Mouse (Mus musculus) CH12.LX (cell line): ENCODE measurements around the gene Tradd. TPM values are rescaled to one million over a fixed set of nuclear protein-coding genes. Genes with fewer than 3 reads are reported as not detected.

Experiments
- DNase-seq: peaks from one replicate; pipeline ENCODE4 v3.0.0-alpha.2; 2013; ENCODE audit errors: extremely low read depth
- H3K27ac ChIP-seq: 2 replicates; pipeline ENCODE4 v1.5.1; 2012; ENCODE audit warnings: low read depth, mild to moderate bottlenecking, control low read depth, moderate library complexity; ENCODE audit not compliant: insufficient read depth
- H3K27me3 ChIP-seq: replicated peaks from 2 replicates; pipeline ENCODE3; 2012; ENCODE audit warnings: inconsistent platforms
- H3K36me3 ChIP-seq, 2 experiments: replicated peaks in 1 of 2; 2 replicates each; pipeline versions ENCODE3 to v1.6.1; 2012; ENCODE audit warnings: inconsistent platforms in 1 of 2, low read length in 1 of 2, mild to moderate bottlenecking in 1 of 2, mixed read lengths in 1 of 2, moderate library complexity in 1 of 2; ENCODE audit not compliant: control insufficient read depth in 1 of 2, insufficient read depth in 1 of 2
- H3K4me1 ChIP-seq, 2 experiments: 2 replicates each; pipeline ENCODE4 v1.6.1; 2012; ENCODE audit warnings: inconsistent platforms in 1 of 2, moderate library complexity in 1 of 2; ENCODE audit not compliant: insufficient read depth in 2 of 2, control insufficient read depth in 1 of 2
- H3K4me2 ChIP-seq: 2 replicates; pipeline ENCODE4 v1.6.1; 2012; ENCODE audit warnings: low read depth, mild to moderate bottlenecking, control low read depth; ENCODE audit not compliant: poor library complexity, insufficient read depth, severe bottlenecking
- H3K4me3 ChIP-seq, 3 experiments: fragments of 150-350 bp in 1 of 3; sonication (generic) in 1 of 3; replicated peaks in 1 of 3; 2 replicates each; pipeline versions ENCODE3 to v1.5.1; 2011 to 2012; ENCODE audit warnings: low read depth in 2 of 3, low read length in 2 of 3, mild to moderate bottlenecking in 2 of 3, moderate library complexity in 2 of 3, control low read depth in 1 of 3, improper control_type of control experiment in 1 of 3, inconsistent platforms in 1 of 3, mixed read lengths in 1 of 3; ENCODE audit not compliant: poor library complexity in 1 of 3
- H3K79me2 ChIP-seq: replicated peaks from 2 replicates; pipeline ENCODE4 v1.6.1; 2012; ENCODE audit warnings: mild to moderate bottlenecking, moderate library complexity; ENCODE audit not compliant: control insufficient read depth, poor library complexity, insufficient read depth, severe bottlenecking; ENCODE audit errors: extremely low read depth
- H3K9ac ChIP-seq: 2 replicates; pipeline ENCODE4 v1.6.1; 2012; ENCODE audit warnings: low read depth, mild to moderate bottlenecking, control low read depth, moderate library complexity; ENCODE audit not compliant: insufficient read depth
- H3K9me3 ChIP-seq: replicated peaks from 2 replicates; pipeline ENCODE3; 2012; ENCODE audit warnings: low read length, inconsistent platforms, mixed read lengths
- CHD1 ChIP-seq: IDR thresholded peaks from 2 replicates; pipeline ENCODE4 v1.6.1; 2012; ENCODE audit warnings: low read depth, low read length, improper control_type of control experiment, inconsistent platforms
- CTCF ChIP-seq, 2 experiments: IDR thresholded peaks in 1 of 2; conservative IDR thresholded peaks in 1 of 2; 2 replicates each; pipeline ENCODE4 v1.5.1; 2011 to 2012; ENCODE audit warnings: low read depth in 2 of 2, low read length in 2 of 2, improper control_type of control experiment in 1 of 2, inconsistent platforms in 1 of 2, mild to moderate bottlenecking in 1 of 2, moderate library complexity in 1 of 2
- IRF4 ChIP-seq: IDR thresholded peaks from 2 replicates; pipeline ENCODE4 v1.6.1; 2014; ENCODE audit warnings: low read depth, mild to moderate bottlenecking, inconsistent platforms, low read length, improper control_type of control experiment
- MAFK ChIP-seq: IDR thresholded peaks from 2 replicates; pipeline ENCODE4 v1.6.1; 2011; ENCODE audit warnings: low read length, improper control_type of control experiment; ENCODE audit not compliant: insufficient replicate concordance
- MAZ ChIP-seq: IDR thresholded peaks from 2 replicates; pipeline ENCODE4 v1.6.1; 2012; ENCODE audit warnings: low read depth, mild to moderate bottlenecking, inconsistent platforms, low read length, improper control_type of control experiment, moderate library complexity
- MEF2A ChIP-seq: IDR thresholded peaks from 2 replicates; pipeline ENCODE4 v1.6.1; 2014; ENCODE audit warnings: low read depth, mild to moderate bottlenecking, inconsistent platforms, low read length, improper control_type of control experiment, borderline replicate concordance
- MXI1 ChIP-seq: IDR thresholded peaks from 2 replicates; pipeline ENCODE4 v1.6.1; 2011; ENCODE audit warnings: mild to moderate bottlenecking, low read depth, low read length, improper control_type of control experiment
- NELFE ChIP-seq: IDR thresholded peaks from 2 replicates; pipeline ENCODE4 v1.6.1; 2011; ENCODE audit warnings: low read depth, low read length, improper control_type of control experiment
- USF1 ChIP-seq: IDR thresholded peaks from 2 replicates; pipeline ENCODE4 v1.6.1; 2014; ENCODE audit warnings: low read depth, mild to moderate bottlenecking, inconsistent platforms, low read length, improper control_type of control experiment
- ZNF384 ChIP-seq: IDR thresholded peaks from 2 replicates; pipeline ENCODE4 v1.6.1; 2012; ENCODE audit warnings: low read depth, low read length, improper control_type of control experiment, inconsistent platforms
- dilution Hi-C: fragments of 300-500 bp; cut with MboI; formaldehyde crosslinking; loops from 2 replicates; pipeline ENCODE4 v1.14.3; 2020; ENCODE audit warnings: low sequenced_read_pairs; ENCODE audit not compliant: extremely low pct_unique_long_range_greater_than_20kb, extremely low pct_ligation_motif_present
- in situ Hi-C: fragments of 300-500 bp; cut with MboI; formaldehyde crosslinking; loops from 3 replicates; pipeline ENCODE4 v1.14.3; 2019; ENCODE audit warnings: low sequenced_read_pairs, low pct_ligation_motif_present, low pct_unique_long_range_greater_than_20kb, mixed read lengths
- polyA plus RNA-seq: library from polyadenylated mRNA; unstranded; fragments of >175 nt; gene quantifications from 2 replicates; pipeline ENCODE4 v1.2.1, GENCODE M21; 2012; ENCODE audit warnings: low read depth; ENCODE audit not compliant: insufficient read length
- total RNA-seq, 2 experiments: library from RNA; depleted of rRNA; stranded (reverse); fragments of 300-350 nt in 1 of 2; fragments of >200 nt in 1 of 2; gene quantifications; 2 replicates each; pipeline ENCODE4 v1.2.3; 2012 to 2014

The Tradd gene
- total and polyA plus RNA-seq, 3 experiments: 18.6 to 30.8 (median 20.4) TPM

GRCm38 (mm10) chr8:105258911-105259720, 5.3 kb downstream of the Tradd start:
- H3K79me2 ChIP-seq: no peaks in the 10 kb centered on the region
- peaks cover 15 to 53% of the 10 kb centered on the region in 2 experiments for H3K36me3 ChIP-seq
- dilution Hi-C loops: no loop called here
- no peak overlapping the region for H3K4me3 ChIP-seq
- peaks cover 12 to 43% of the 10 kb centered on the region in 2 experiments for H3K4me1 ChIP-seq
- H3K9me3 ChIP-seq: peaks cover 4% of the 10 kb centered on the region
- no peak overlapping the region for H3K9ac ChIP-seq
- H3K27me3 ChIP-seq: no peaks in the 10 kb centered on the region
- in situ Hi-C loops: loop anchor here (5.0 kb wide), 1 partner anchor 33 kb away; no protein-coding TSS in a partner anchor
- no peak overlapping the region for H3K27ac ChIP-seq
- TF ChIP-seq MAFK: no peak
- no peak for TF ChIP-seq CTCF (conservative IDR thresholded peaks at IDR 0.05 in 1 of 2, IDR thresholded peaks at IDR 0.05 in 1 of 2; ENCODE audit: low read depth in 2 of 2, low read length in 2 of 2)
- TF ChIP-seq MEF2A: no peak
- no peak for TF ChIP-seq CHD1
- TF ChIP-seq USF1: no peak
- no peak for TF ChIP-seq NELFE
- no peak for TF ChIP-seq MXI1
- TF ChIP-seq MAZ: no peak
- no peak for TF ChIP-seq ZNF384
- H3K4me2 ChIP-seq: no peak overlapping the region
- DNase-seq: no peak

GRCm38 (mm10) chr8:105257318-105258114, 6.9 kb downstream of the Tradd start:
- Histone ChIP-seq H3K79me2 (no peaks in the 10 kb centered on the region), H3K27me3 (no peaks in the 10 kb centered on the region), H3K4me3 (no peak overlapping the region), H3K27ac (no peak overlapping the region), H3K4me1 (peaks cover 16 to 48% of the 10 kb centered on the region in 2 experiments), H3K36me3 (peaks cover 20 to 69% of the 10 kb centered on the region in 2 experiments), H3K9ac (no peak overlapping the region), H3K9me3 (peaks cover 4% of the 10 kb centered on the region), H3K4me2 (no peak overlapping the region)
- TF ChIP-seq MEF2A (no peak), IRF4 (no peak)
- dilution Hi-C loops (no loop called here), in situ Hi-C loops (loop anchor here (5.0 kb wide), 1 partner anchor 35 kb away; no protein-coding TSS in a partner anchor)
- no peak for DNase-seq
